Mouse (Mus musculus): ENCODE measurements around the gene Ugt2a2. TPM values are rescaled to one million over a fixed set of nuclear protein-coding genes. Genes with fewer than 3 reads are reported as not detected.

Gene Ugt2a2
- polyA plus RNA-seq (2021; fragmentation: Nextera tagmentation), result not detected in 2 replicates
- long read RNA-seq, experiment 1, result 0 reads
- long read RNA-seq, experiment 2, result 0 reads

GRCm38 (mm10) chr5:87482160-87482559 is at the start of gene Ugt2a2:
Gene Ugt2a2, minus strand, starts transcription at chr5:87482260.

GRCm38 (mm10) chr5:87490771-87491170 is 8.7 kb upstream of the Ugt2a2 start, which contains the start of gene Ugt2a1:
Gene Ugt2a1, minus strand, starts transcription at chr5:87490871.

GRCm38 (mm10) chr5:87486706-87487105 is 4.6 kb upstream of the Ugt2a2 start, which contains the start of gene Gm43638:
Gene Gm43638, minus strand, starts transcription at chr5:87486806.

GRCm38 (mm10) chr5:87424041-87424440 is 58.0 kb downstream of the Ugt2a2 start, which contains the start of gene Ugt2b38:
Gene Ugt2b38, minus strand, starts transcription at chr5:87424203.

Other genes with a start within 250 kb of the Ugt2a2 start
- gene Ugt2b37, start 227.5 kb downstream of the Ugt2a2 start, polyA plus RNA-seq (2021; fragmentation: Nextera tagmentation), result not detected in 2 replicates
- gene Ugt2a3, start 145.1 kb downstream of the Ugt2a2 start, polyA plus RNA-seq (2021; fragmentation: Nextera tagmentation), result not detected in 2 replicates
- not detected in 2 replicates for gene Ugt2b38, start 58.1 kb downstream of the Ugt2a2 start, polyA plus RNA-seq (2021; fragmentation: Nextera tagmentation)
- gene Gm43638, start 4.5 kb upstream of the Ugt2a2 start, polyA plus RNA-seq (2021; fragmentation: Nextera tagmentation), result not detected in 2 replicates
- not detected in 2 replicates for gene Ugt2a1, start 8.6 kb upstream of the Ugt2a2 start, polyA plus RNA-seq (2021; fragmentation: Nextera tagmentation)
- gene Sult1b1, start 55.9 kb upstream of the Ugt2a2 start, polyA plus RNA-seq (2021; fragmentation: Nextera tagmentation), result not detected in 2 replicates
- gene Sult1d1, start 86.8 kb upstream of the Ugt2a2 start, polyA plus RNA-seq (2021; fragmentation: Nextera tagmentation), result not detected in 2 replicates
- gene Sult1e1, start 109.3 kb upstream of the Ugt2a2 start, polyA plus RNA-seq (2021; fragmentation: Nextera tagmentation), result not detected in 2 replicates
- not detected in 2 replicates for gene Csn1s1, start 183.9 kb upstream of the Ugt2a2 start, polyA plus RNA-seq (2021; fragmentation: Nextera tagmentation)
- not detected in 2 replicates for gene Csn2, start 217.4 kb upstream of the Ugt2a2 start, polyA plus RNA-seq (2021; fragmentation: Nextera tagmentation)